Mouse (Mus musculus): ENCODE data around the gene Amacr. TPM values are rescaled to one million over a fixed set of nuclear protein-coding genes. Genes with fewer than 3 reads are reported as not detected.
A peak's percentile ranks its signal among the peaks of the same experiment; 100 is the strongest.

The Amacr gene
- polyA plus RNA-seq (2012; rRNA removed) = 2.2 and 2.4 TPM in 2 replicates

DNA sequence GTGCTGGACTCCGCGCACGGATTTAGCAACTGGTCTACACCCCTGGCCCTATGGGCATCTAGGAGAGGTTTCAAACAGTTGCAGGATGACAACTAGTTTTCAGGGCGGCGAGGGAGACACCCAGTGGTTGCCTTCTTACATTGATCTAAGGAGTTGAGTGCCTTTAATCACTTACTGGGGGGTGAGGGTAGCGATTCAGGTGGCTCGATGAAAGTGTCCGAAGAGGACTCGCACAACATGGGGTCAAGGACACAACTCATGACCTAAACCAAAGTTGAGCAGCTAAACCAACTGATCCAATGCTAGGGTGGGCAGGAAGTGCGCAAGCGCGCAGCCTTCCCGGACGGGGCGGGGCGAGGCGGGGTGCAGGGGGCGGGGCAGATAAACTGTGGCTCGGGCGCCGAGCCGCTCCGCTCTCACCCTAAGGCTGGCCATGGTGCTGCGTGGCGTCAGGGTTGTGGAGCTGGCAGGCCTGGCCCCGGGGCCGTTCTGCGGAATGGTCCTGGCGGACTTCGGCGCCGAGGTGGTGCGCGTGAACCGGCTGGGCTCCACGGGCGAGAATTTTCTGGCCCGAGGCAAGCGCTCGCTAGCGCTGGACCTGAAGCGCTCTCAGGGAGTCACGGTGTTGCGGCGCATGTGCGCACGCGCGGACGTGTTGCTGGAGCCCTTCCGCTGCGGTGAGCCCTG is at the start of gene Amacr:
Gene Amacr (plus strand): TSS at position 380 of the 687 bp plus-strand sequence.
- no peak for TF ChIP-seq CTCF (IDR thresholded peaks at IDR 0.05; ENCODE audit: extremely low read depth, insufficient read depth, insufficient read length, insufficient replicate concordance)
- TF ChIP-seq POLR2A (IDR thresholded peaks at IDR 0.05; ENCODE audit: low read depth, low read length) = peak; percentile 65
- H3K27ac ChIP-seq (ENCODE audit: insufficient read depth, low read length) = peak within 1 kb of the TSS; percentile 92
- H3K36me3 ChIP-seq (ENCODE audit: control insufficient read depth, insufficient read depth, low read length) = peaks cover 1% of the 10 kb centered on the region; the same call in 1 of the 2 replicates
- peaks cover 2% of the 10 kb centered on the region; the same call in 1 of the 2 replicates for H3K4me1 ChIP-seq (ENCODE audit: control insufficient read depth, insufficient read depth, insufficient read length)
- no peaks in the 10 kb centered on the region for H3K27me3 ChIP-seq (ENCODE audit: control insufficient read depth, insufficient read depth, low read length)
- peak; percentile 74 to 81 for DNase-seq (ENCODE audit: low read depth in 1 of 2, low spot score in 2 of 2)
- peak within 1 kb of the TSS; percentile 93 for H3K4me3 ChIP-seq (ENCODE audit: extremely low read depth, insufficient read depth, insufficient read length)
- WGBS = under 1% methylated on average over 52 of the region's 52 CpGs

DNA sequence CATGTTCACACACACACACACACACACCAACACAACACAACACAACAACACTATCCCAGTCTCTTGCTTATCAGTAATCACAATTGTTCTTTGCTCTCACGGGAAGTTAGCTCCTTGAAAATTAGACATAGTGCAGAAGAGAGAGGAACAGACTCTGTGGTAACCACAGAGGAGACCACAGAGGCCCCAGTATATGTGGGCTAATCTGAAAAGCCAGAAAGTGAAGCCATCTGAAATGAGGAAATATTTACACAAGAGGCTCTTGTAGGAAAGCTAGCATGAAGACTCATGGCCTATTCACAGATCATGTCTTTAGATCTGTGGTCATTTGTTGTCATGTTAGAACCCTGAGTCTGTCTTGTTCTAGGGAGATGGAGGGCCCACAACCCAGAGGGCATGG is 47.6 kb upstream of the Amacr start:
- Histone ChIP-seq H3K4me3 (ENCODE audit: extremely low read depth, insufficient read depth, insufficient read length) (no peak overlapping the region), H3K27ac (ENCODE audit: insufficient read depth, low read length) (no peak overlapping the region), H3K36me3 (ENCODE audit: control insufficient read depth, insufficient read depth, low read length) (no peaks in the 10 kb centered on the region), H3K4me1 (ENCODE audit: control insufficient read depth, insufficient read depth, insufficient read length) (no peaks in the 10 kb centered on the region), H3K27me3 (ENCODE audit: control insufficient read depth, insufficient read depth, low read length) (no peaks in the 10 kb centered on the region)
- no peak for TF ChIP-seq POLR2A (IDR thresholded peaks at IDR 0.05; ENCODE audit: low read depth, low read length)
- TF ChIP-seq CTCF (IDR thresholded peaks at IDR 0.05; ENCODE audit: extremely low read depth, insufficient read depth, insufficient read length, insufficient replicate concordance) = no peak
- WGBS = 5% methylated on average over 1 of the region's 1 CpGs
- no peak for DNase-seq (ENCODE audit: low read depth in 1 of 2, low spot score in 2 of 2)

DNA sequence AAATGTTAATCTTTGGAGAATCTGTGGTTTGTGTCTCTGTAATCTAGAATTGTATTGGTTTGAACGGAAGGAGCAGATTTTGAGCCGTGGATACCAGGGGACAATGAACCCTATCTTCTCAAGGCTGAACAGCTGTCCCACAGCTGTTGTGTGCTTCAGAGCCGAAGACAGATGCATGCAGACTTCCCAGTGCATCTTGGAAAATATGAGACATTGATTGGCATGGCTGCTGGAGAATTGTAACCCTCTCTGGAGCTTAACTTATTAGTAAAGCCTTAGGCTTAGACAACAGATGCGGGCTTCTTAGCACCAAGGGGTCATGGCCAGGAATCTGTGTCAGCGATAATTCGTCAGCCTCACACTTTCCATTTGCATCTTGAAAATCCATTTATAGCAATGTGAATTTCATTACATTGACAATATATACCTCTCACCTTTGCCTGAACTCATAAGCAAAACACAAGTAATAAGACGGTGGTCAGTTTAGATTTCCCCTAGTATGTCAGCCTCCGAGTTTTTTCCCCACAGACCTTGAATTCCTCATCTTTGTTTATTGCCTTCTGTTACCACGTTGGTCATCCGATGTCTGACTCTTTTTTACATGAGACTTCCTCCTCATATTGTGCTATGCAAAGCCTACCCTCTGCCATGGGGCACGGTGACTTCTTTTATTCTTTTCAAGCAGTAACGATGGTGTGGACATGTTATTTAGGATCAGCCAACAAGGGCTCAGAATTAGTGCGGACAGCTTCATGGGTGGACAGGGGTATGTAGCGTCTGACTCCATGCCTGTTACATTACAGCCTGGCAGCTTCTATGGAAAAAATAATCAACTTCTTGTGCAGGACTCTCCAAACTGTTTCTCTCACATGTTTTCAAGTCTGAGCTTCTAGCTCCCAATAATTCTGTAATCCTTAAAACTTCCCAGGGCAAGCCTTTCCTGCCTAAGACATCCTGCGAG is 41.1 kb upstream of the Amacr start:
- no peaks in the 10 kb centered on the region for H3K36me3 ChIP-seq (ENCODE audit: control insufficient read depth, insufficient read depth, low read length)
- no peak overlapping the region for H3K27ac ChIP-seq (ENCODE audit: insufficient read depth, low read length)
- no peak for DNase-seq (ENCODE audit: low read depth in 1 of 2, low spot score in 2 of 2)
- TF ChIP-seq CTCF (IDR thresholded peaks at IDR 0.05; ENCODE audit: extremely low read depth, insufficient read depth, insufficient read length, insufficient replicate concordance) (no peak), POLR2A (IDR thresholded peaks at IDR 0.05; ENCODE audit: low read depth, low read length) (no peak)
- H3K27me3 ChIP-seq (ENCODE audit: control insufficient read depth, insufficient read depth, low read length) = no peaks in the 10 kb centered on the region
- WGBS = 84% methylated on average over 15 of the region's 15 CpGs
- H3K4me1 ChIP-seq (ENCODE audit: control insufficient read depth, insufficient read depth, insufficient read length) = no peaks in the 10 kb centered on the region
- no peak overlapping the region for H3K4me3 ChIP-seq (ENCODE audit: extremely low read depth, insufficient read depth, insufficient read length)

DNA sequence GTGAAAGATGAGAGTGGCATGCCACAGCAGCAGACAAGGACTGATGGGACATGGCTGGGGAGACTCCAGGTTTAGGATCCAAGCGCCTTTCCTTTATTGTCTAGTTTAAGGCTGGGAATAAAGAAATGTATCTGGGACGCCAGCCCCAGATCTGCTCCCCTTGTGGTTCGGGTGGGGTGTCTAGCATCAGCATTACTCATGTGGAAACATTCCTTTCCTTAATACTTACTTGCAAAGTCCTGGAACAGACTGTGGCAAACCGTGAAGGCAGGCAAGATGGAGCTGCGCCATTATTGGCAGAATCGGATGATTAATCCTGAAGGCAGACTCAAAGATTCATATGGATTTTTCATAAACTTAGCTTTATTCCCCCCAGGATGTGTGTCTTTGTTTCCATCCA is 39.7 kb upstream of the Amacr start:
- TF ChIP-seq CTCF (IDR thresholded peaks at IDR 0.05; ENCODE audit: extremely low read depth, insufficient read depth, insufficient read length, insufficient replicate concordance) = no peak
- TF ChIP-seq POLR2A (IDR thresholded peaks at IDR 0.05; ENCODE audit: low read depth, low read length) = no peak
- H3K36me3 ChIP-seq (ENCODE audit: control insufficient read depth, insufficient read depth, low read length) = no peaks in the 10 kb centered on the region
- H3K4me1 ChIP-seq (ENCODE audit: control insufficient read depth, insufficient read depth, insufficient read length) = no peaks in the 10 kb centered on the region
- H3K27ac ChIP-seq (ENCODE audit: insufficient read depth, low read length) = no peak overlapping the region
- DNase-seq (ENCODE audit: low read depth in 1 of 2, low spot score in 2 of 2) = no peak
- H3K27me3 ChIP-seq (ENCODE audit: control insufficient read depth, insufficient read depth, low read length) = no peaks in the 10 kb centered on the region
- WGBS = 89% methylated on average over 6 of the region's 6 CpGs
- no peak overlapping the region for H3K4me3 ChIP-seq (ENCODE audit: extremely low read depth, insufficient read depth, insufficient read length)

DNA sequence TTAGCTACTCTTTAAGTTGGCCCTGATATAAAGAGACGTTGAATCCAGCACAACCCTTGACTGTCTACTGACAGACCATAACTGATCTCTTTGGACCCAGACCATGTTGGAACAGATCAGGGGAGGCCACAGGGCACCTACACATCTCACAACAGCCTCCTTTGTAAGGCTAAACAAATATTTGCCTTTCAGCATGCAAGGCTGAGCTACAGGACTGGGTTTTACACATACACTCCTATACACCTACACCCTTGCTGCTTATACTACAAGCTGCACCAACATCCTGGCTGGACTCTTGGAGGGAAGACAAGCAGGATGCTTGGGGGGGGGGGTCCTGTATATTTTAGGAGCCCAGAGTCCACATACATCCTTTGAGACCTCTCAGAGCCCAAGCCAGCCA is 33.7 kb upstream of the Amacr start:
- 96% methylated on average over 1 of the region's 1 CpGs for WGBS
- Histone ChIP-seq H3K4me3 (ENCODE audit: extremely low read depth, insufficient read depth, insufficient read length) (no peak overlapping the region), H3K36me3 (ENCODE audit: control insufficient read depth, insufficient read depth, low read length) (no peaks in the 10 kb centered on the region), H3K27ac (ENCODE audit: insufficient read depth, low read length) (no peak overlapping the region), H3K27me3 (ENCODE audit: control insufficient read depth, insufficient read depth, low read length) (no peaks in the 10 kb centered on the region), H3K4me1 (ENCODE audit: control insufficient read depth, insufficient read depth, insufficient read length) (no peaks in the 10 kb centered on the region)
- no peak for TF ChIP-seq POLR2A (IDR thresholded peaks at IDR 0.05; ENCODE audit: low read depth, low read length)
- TF ChIP-seq CTCF (IDR thresholded peaks at IDR 0.05; ENCODE audit: extremely low read depth, insufficient read depth, insufficient read length, insufficient replicate concordance) = no peak
- no peak for DNase-seq (ENCODE audit: low read depth in 1 of 2, low spot score in 2 of 2)

DNA sequence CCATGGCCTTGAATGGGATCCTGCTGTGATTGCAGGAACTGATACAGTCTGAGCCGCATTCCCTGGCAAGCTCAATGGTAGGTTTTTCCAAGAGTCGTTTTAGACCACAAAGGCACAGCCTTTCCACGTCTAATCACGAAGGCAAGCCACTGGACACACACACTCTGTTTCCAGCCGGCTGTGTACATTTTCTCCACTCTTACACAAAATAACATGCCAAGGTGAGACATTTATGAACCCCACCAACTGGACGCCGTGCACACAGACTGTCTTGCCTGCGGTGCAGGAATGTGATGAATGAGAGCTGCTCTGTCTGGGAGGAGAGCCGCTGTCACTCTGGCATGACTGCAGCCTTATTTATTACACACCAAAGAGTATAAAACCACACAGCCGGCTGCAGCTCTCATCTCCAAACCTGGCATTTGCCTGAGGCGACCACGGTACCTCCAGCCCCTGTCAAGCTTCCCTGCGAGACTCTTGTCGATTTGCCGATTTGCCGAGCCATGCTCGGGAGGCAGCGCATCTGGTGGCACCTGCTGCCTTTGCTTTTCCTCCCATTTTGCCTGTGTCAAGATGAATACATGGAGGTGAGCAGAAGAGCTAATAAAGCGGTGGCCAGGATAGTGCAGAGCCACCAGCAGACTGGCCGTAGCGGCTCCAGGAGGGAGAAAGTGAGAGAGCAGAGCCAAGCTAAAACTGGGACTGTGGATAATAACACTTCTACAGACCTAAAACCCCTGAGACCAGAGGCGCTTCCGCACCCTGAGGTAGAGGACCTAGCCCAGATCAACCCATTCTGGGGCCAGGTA is 29.4 kb upstream of the Amacr start, which contains the start of gene C1qtnf3:
Gene C1qtnf3 (plus strand): TSS at position 382 of the 809 bp plus-strand sequence.
- TF ChIP-seq POLR2A (IDR thresholded peaks at IDR 0.05; ENCODE audit: low read depth, low read length) (no peak), CTCF (IDR thresholded peaks at IDR 0.05; ENCODE audit: extremely low read depth, insufficient read depth, insufficient read length, insufficient replicate concordance) (no peak)
- no peaks in the 10 kb centered on the region for H3K36me3 ChIP-seq (ENCODE audit: control insufficient read depth, insufficient read depth, low read length)
- H3K4me1 ChIP-seq (ENCODE audit: control insufficient read depth, insufficient read depth, insufficient read length) = no peaks in the 10 kb centered on the region
- 75% methylated on average over 23 of the region's 23 CpGs for WGBS
- H3K27me3 ChIP-seq (ENCODE audit: control insufficient read depth, insufficient read depth, low read length) = no peaks in the 10 kb centered on the region
- H3K27ac ChIP-seq (ENCODE audit: insufficient read depth, low read length) = no peak within 1 kb of the TSS
- no peak within 1 kb of the TSS for H3K4me3 ChIP-seq (ENCODE audit: extremely low read depth, insufficient read depth, insufficient read length)
- DNase-seq (ENCODE audit: low read depth in 1 of 2, low spot score in 2 of 2) = no peak
